Mouse (Mus musculus) limb, embryonic 14.5 days (tissue): Measurements from ENCODE around the gene Nedd4. TPM values are rescaled to one million over a fixed set of nuclear protein-coding genes. Genes with fewer than 3 reads are reported as not detected.
A peak's percentile ranks its signal among the peaks of the same experiment; 100 is the strongest.

Source experiments
- ATAC-seq: fragments of 200-750 bp; cut with Nextera tagmentation; 2 replicates; pipeline ENCODE4 v1.8.0; 2017; ENCODE audit warnings: low read depth, moderate number of reproducible peaks, moderate TSS enrichment; ENCODE audit not compliant: low FRiP score
- DNase-seq: peaks from one replicate; pipeline ENCODE4 v3.0.0-alpha.2; 2015; ENCODE audit warnings: low spot score
- H3K27ac ChIP-seq: fragments of 300-500 bp; sonication (generic); replicated peaks from 2 replicates; pipeline ENCODE4 v1.5.1; 2014; ENCODE audit warnings: low read depth, mild to moderate bottlenecking, low read length, moderate library complexity, mixed read lengths
- H3K27me3 ChIP-seq: fragments of 300-500 bp; sonication (generic); 2 replicates; pipeline ENCODE4 v1.6.1; 2014; ENCODE audit warnings: low read length, mixed read lengths; ENCODE audit not compliant: control insufficient read depth, insufficient read depth
- H3K36me3 ChIP-seq: fragments of 300-500 bp; sonication (generic); 2 replicates; pipeline ENCODE4 v1.6.1; 2014; ENCODE audit warnings: mild to moderate bottlenecking, low read length, moderate library complexity, mixed read lengths; ENCODE audit not compliant: control insufficient read depth, insufficient read depth
- H3K4me1 ChIP-seq: fragments of 300-500 bp; sonication (generic); 2 replicates; pipeline ENCODE4 v1.6.1; 2014; ENCODE audit warnings: antibody characterized with exemption, low read length, mixed read lengths; ENCODE audit not compliant: control insufficient read depth, insufficient read depth
- H3K4me2 ChIP-seq: fragments of 300-500 bp; sonication (generic); replicated peaks from 2 replicates; pipeline ENCODE4 v1.6.1; 2014; ENCODE audit warnings: low read depth, mild to moderate bottlenecking, low read length, moderate library complexity; ENCODE audit not compliant: severe bottlenecking
- H3K4me3 ChIP-seq: fragments of 300-500 bp; sonication (generic); replicated peaks from 2 replicates; pipeline ENCODE4 v1.5.1; 2014; ENCODE audit warnings: low read length
- H3K9ac ChIP-seq: fragments of 300-500 bp; sonication (generic); 2 replicates; pipeline ENCODE4 v1.6.1; 2014; ENCODE audit warnings: mild to moderate bottlenecking, low read depth, low read length, moderate library complexity; ENCODE audit not compliant: severe bottlenecking
- H3K9me3 ChIP-seq: fragments of 300-500 bp; sonication (generic); 2 replicates; pipeline ENCODE4 v1.6.1; 2016; ENCODE audit warnings: low read length; ENCODE audit not compliant: control insufficient read depth
- POLR2A ChIP-seq: fragments of 200-500 bp; IDR thresholded peaks from 2 replicates; pipeline ENCODE4 v1.8.0; 2012; ENCODE audit warnings: inconsistent platforms, mild to moderate bottlenecking, moderate library complexity, borderline replicate concordance; ENCODE audit not compliant: insufficient read depth, insufficient read length; ENCODE audit errors: extremely low read depth
- WGBS: fragments of 180-500 bp; shearing (Covaris S2); extraction: QIAGEN DNeasy Blood & Tissue Kit; methylation state at CpG from one replicate; pipeline ENCODE4 v1.1.7; 2014; 5-methylcytosine and 5-hydroxymethylcytosine counted together
- polyA plus RNA-seq, 2 experiments: library from polyadenylated mRNA; depleted of rRNA in 1 of 2; stranded (reverse) in 1 of 2; unstranded in 1 of 2; fragments of >200 nt; fragmentation: Nextera tagmentation in 1 of 2; extraction: Ambion mirVana in 1 of 2; gene quantifications; 2 replicates each; pipeline versions ENCODE4 v1.2.1 to v1.2.3; 2012 to 2014

The Nedd4 gene
- polyA plus RNA-seq, 2 experiments = 684 to 859 TPM

- no peak overlapping the region for H3K4me3 ChIP-seq
- peaks cover 13% of the 10 kb centered on the region for H3K4me1 ChIP-seq
- no peak overlapping the region for H3K9ac ChIP-seq
- no peak overlapping the region for H3K27ac ChIP-seq
- H3K9me3 ChIP-seq = no peaks in the 10 kb centered on the region
- no peak for ATAC-seq
- H3K36me3 ChIP-seq = no peaks in the 10 kb centered on the region
- no peaks in the 10 kb centered on the region for H3K27me3 ChIP-seq
- no peak for TF ChIP-seq POLR2A
- no peak for DNase-seq
- 0 out of 2 replicates have a peak overlapping the region, but pooled peaks have one; percentile 22 for H3K4me2 ChIP-seq
- WGBS = 10% methylated on average over 6 of the region's 6 CpGs
These were observed 129.5 kb downstream of the Nedd4 start for GRCm38 (mm10) chr9:72791681-72792080.

GRCm38 (mm10) chr9:72795243-72795642 is 133.1 kb downstream of the Nedd4 start:
- Histone ChIP-seq H3K9ac (no peak overlapping the region), H3K9me3 (no peaks in the 10 kb centered on the region), H3K27me3 (no peaks in the 10 kb centered on the region), H3K4me2 (no peak overlapping the region), H3K4me3 (no peak overlapping the region), H3K4me1 (peaks cover 13% of the 10 kb centered on the region), H3K36me3 (no peaks in the 10 kb centered on the region), H3K27ac (no peak overlapping the region)
- DNase-seq (no peak), ATAC-seq (no peak)
- TF ChIP-seq POLR2A = no peak
- 83% methylated on average over 3 of the region's 3 CpGs for whole genome bisulfite sequencing

- H3K27ac ChIP-seq = no peak overlapping the region
- H3K27me3 ChIP-seq = no peaks in the 10 kb centered on the region
- no peak for TF ChIP-seq POLR2A
- H3K36me3 ChIP-seq = no peaks in the 10 kb centered on the region
- WGBS = 37% methylated on average over 9 of the region's 9 CpGs
- no peak overlapping the region for H3K9ac ChIP-seq
- H3K4me3 ChIP-seq = no peak overlapping the region
- ATAC-seq = no peak
- no peak for DNase-seq
- no peaks in the 10 kb centered on the region for H3K4me1 ChIP-seq
- no peak overlapping the region for H3K4me2 ChIP-seq
- no peaks in the 10 kb centered on the region for H3K9me3 ChIP-seq
These were observed 135.0 kb downstream of the Nedd4 start for GRCm38 (mm10) chr9:72797136-72797621.

Other genes starting within 250 kb of the Nedd4 start
- 6.9 and 15.4 TPM in 2 replicates for gene Mns1, start 224.3 kb upstream of the Nedd4 start, polyA plus RNA-seq (2012; rRNA removed)
- gene Mns1, start 224.3 kb upstream of the Nedd4 start, polyA plus RNA-seq (2014; fragmentation: Nextera tagmentation; extraction: Ambion mirVana) = 22.5 and 23.1 TPM in 2 replicates
- gene Tex9, start 170.1 kb upstream of the Nedd4 start, polyA plus RNA-seq (2012; rRNA removed) = 15.6 and 26.0 TPM in 2 replicates
- 24.0 and 26.5 TPM in 2 replicates for gene Tex9, start 170.1 kb upstream of the Nedd4 start, polyA plus RNA-seq (2014; fragmentation: Nextera tagmentation; extraction: Ambion mirVana)
- 14.1 and 16.0 TPM in 2 replicates for gene Rfx7, start 130.1 kb upstream of the Nedd4 start, polyA plus RNA-seq (2012; rRNA removed)
- 14.2 and 14.3 TPM in 2 replicates for gene Rfx7, start 130.1 kb upstream of the Nedd4 start, polyA plus RNA-seq (2014; fragmentation: Nextera tagmentation; extraction: Ambion mirVana)
- gene Prtg, start 144.5 kb downstream of the Nedd4 start, polyA plus RNA-seq (2012; rRNA removed) = 0.57 and 0.60 TPM in 2 replicates
- gene Prtg, start 144.5 kb downstream of the Nedd4 start, polyA plus RNA-seq (2014; fragmentation: Nextera tagmentation; extraction: Ambion mirVana) = 0.46 and 0.87 TPM in 2 replicates